Mouse (Mus musculus): ENCODE measurements around the gene Hmx1.

DNA sequence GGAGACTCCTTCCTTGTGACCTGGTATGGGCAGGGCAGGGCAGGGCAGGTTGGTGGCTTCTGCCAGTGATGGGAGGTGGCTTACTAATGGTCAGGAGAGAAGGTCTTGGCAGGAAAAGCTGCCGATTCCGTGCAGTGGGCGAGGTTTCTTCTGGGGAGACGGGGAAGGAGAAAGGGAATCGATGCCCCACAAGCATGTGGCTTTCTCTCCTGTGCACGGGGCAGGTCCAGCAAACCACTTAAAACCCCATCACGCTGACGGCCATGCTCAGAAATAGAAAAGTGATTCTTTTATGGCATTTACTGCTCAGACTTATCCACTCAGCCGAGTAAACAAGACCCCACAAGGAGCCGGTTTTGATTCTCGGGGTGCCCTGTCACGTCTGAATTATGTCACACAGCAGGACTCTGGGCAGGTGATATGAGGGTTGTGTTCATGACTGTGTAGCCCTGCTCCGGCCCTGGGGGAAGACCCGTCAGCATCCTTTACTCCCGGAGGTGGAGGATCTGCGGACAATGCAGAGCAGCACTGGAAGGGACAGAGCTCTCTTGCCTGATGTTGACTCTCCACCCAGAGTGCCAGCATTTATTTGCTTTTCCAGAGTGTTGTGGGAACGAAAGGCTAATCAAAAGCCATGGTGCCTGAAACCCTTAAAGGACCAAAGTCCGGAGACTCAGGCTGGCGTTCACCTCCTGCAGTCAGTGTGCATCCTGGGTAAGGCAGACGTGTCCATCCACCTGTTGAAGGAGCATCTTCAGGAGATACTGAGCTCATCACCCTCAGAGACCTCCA lies 22.5 kb upstream of the Hmx1 start:
- TF ChIP-seq CTCF (IDR thresholded peaks at IDR 0.05; ENCODE audit: low read depth) (no peak), EP300 (IDR thresholded peaks at IDR 0.05; ENCODE audit: low read depth) (no peak)

All from heart, postnatal 0 days (tissue).